Mouse (Mus musculus) embryo, embryonic 10 days (tissue): ENCODE measurements around the gene Wdr27.

ENCODE experiments used
- DNase-seq: peaks from one replicate; pipeline ENCODE4 v3.0.0-alpha.2; 2015; ENCODE audit warnings: low spot score

Gene Wdr27

GRCm38 (mm10) chr17:14817975-14818374, 125.0 kb downstream of the Wdr27 start:
- no peak for DNase-seq

GRCm38 (mm10) chr17:14816107-14816506, 126.9 kb downstream of the Wdr27 start:
- no peak for DNase-seq

GRCm38 (mm10) chr17:14815304-14815703, 127.7 kb downstream of the Wdr27 start:
- no peak for DNase-seq

GRCm38 (mm10) chr17:14812631-14813030, 130.3 kb downstream of the Wdr27 start:
- DNase-seq, result no peak

GRCm38 (mm10) chr17:14812033-14812432, 130.9 kb downstream of the Wdr27 start:
- no peak for DNase-seq

GRCm38 (mm10) chr17:14806808-14807207, 136.2 kb downstream of the Wdr27 start:
- DNase-seq, result no peak

- DNase-seq, result no peak
Observed at GRCm38 (mm10) chr17:14799243-14799642, 143.7 kb downstream of the Wdr27 start.

GRCm38 (mm10) chr17:14795074-14795473, 147.9 kb downstream of the Wdr27 start:
- no peak for DNase-seq

GRCm38 (mm10) chr17:14779356-14779755, 163.6 kb downstream of the Wdr27 start:
- no peak for DNase-seq

GRCm38 (mm10) chr17:14771339-14771738, 171.6 kb downstream of the Wdr27 start:
- no peak for DNase-seq

- DNase-seq, result no peak
Observed at GRCm38 (mm10) chr17:14770377-14770776, 172.6 kb downstream of the Wdr27 start.
